In the genomic region with DNA sequence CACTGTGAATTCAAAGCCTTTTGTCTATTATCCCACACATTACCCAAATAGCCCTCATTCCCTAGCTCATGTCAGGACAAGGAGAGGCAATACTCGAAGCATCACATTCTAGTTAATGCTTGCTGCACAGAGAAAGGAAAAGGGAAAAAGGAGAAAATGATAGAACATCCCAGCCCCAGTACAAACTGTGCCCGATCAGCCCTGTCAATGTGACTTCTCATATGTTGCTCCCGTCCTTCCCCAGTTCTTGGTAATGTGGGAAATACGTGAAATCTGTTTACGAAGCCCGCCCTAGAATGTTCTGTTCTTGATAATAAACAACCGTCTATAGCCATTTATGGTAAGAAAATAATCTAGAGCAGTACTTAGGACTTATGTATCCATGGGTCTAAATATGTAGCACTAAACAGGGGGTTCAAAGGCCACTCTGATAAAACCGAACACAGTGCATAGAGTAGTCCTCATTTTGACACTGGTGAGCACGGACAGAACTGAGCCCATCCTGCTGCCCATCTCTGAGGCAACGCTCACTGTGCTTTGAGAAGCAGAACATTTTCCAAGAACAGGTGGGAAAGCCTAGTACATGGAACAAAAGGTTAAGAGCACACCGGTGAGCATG, we compare ENCODE assay signal across 27 mouse cellular contexts. TPM values are rescaled to one million over a fixed set of nuclear protein-coding genes. Genes with fewer than 3 reads are reported as not detected.
DNase-seq lines count a peak whose midpoint lies in the region; ATAC-seq and TF ChIP-seq lines count a peak whose summit lies in the region.
"Had no signal": no experiment of that assay in that cellular context is flagged by ENCODE, and none has a peak within 500 bp of the region (broad histone marks: within the 10 kb centered on the region; RNA-seq: fewer than 3 reads in every experiment).

No protein-coding gene starts in this region.

- peak; percentile 75 for TF ChIP-seq EP300 in liver, postnatal 0 days (IDR thresholded peaks at IDR 0.05; ENCODE audit: low read depth)

- H3K27me3 ChIP-seq in liver, postnatal 0 days (ENCODE audit: insufficient read depth, low read length) = no peaks in the 10 kb centered on the region
- H3K27me3 ChIP-seq in liver, embryonic 11.5 days (replicated peaks; ENCODE audit: control insufficient read depth, insufficient read depth, low read length) = no peaks in the 10 kb centered on the region
- H3K27me3 ChIP-seq in midbrain, embryonic 11.5 days (ENCODE audit: control insufficient read depth, insufficient read depth, low read length) = no peaks in the 10 kb centered on the region
- H3K27me3 ChIP-seq in midbrain, embryonic 15.5 days (replicated peaks) = no peaks in the 10 kb centered on the region
- H3K27me3 ChIP-seq in intestine, embryonic 15.5 days (replicated peaks) = no peaks in the 10 kb centered on the region
- H3K27me3 ChIP-seq in intestine, postnatal 0 days (replicated peaks; ENCODE audit: control insufficient read depth, insufficient read depth, low read length) = no peaks in the 10 kb centered on the region
- H3K27me3 ChIP-seq: CH12.LX; embryonic facial prominence, embryonic 12.5 days; forebrain, embryonic 13.5 days; Patski had no signal

- H3K4me1 ChIP-seq in liver, postnatal 0 days (ENCODE audit: insufficient read depth) = no peaks in the 10 kb centered on the region
- no peaks in the 10 kb centered on the region for H3K4me1 ChIP-seq in liver, embryonic 11.5 days (replicated peaks; ENCODE audit: control insufficient read depth, insufficient read depth, low read length)
- no peaks in the 10 kb centered on the region for H3K4me1 ChIP-seq in midbrain, embryonic 11.5 days (ENCODE audit: control insufficient read depth, insufficient read depth, low read length)
- no peaks in the 10 kb centered on the region for H3K4me1 ChIP-seq in midbrain, embryonic 15.5 days
- no peaks in the 10 kb centered on the region for H3K4me1 ChIP-seq in intestine, embryonic 15.5 days (replicated peaks)
- H3K4me1 ChIP-seq in intestine, postnatal 0 days (replicated peaks; ENCODE audit: control insufficient read depth, insufficient read depth, low read length) = no peaks in the 10 kb centered on the region
- H3K4me1 ChIP-seq: embryonic facial prominence, embryonic 12.5 days; forebrain, embryonic 13.5 days had no signal

- H3K9ac ChIP-seq in liver, postnatal 0 days (replicated peaks) = no peak overlapping the region
- no peak overlapping the region for H3K9ac ChIP-seq in liver, embryonic 11.5 days (ENCODE audit: low read depth, low read length)
- H3K9ac ChIP-seq in midbrain, embryonic 11.5 days (ENCODE audit: low read length) = no peak overlapping the region
- H3K9ac ChIP-seq in midbrain, embryonic 15.5 days = no peak overlapping the region
- H3K9ac ChIP-seq in intestine, embryonic 15.5 days = no peak overlapping the region
- no peak overlapping the region for H3K9ac ChIP-seq in intestine, postnatal 0 days (ENCODE audit: low read depth, low read length)
- H3K9ac ChIP-seq: embryonic facial prominence, embryonic 12.5 days; forebrain, embryonic 13.5 days had no signal

- H3K4me3 ChIP-seq in liver, postnatal 0 days (ENCODE audit: low read depth, low read length) = no peak overlapping the region
- H3K4me3 ChIP-seq in liver, embryonic 11.5 days (ENCODE audit: low read depth, low read length) = no peak overlapping the region
- no peak overlapping the region for H3K4me3 ChIP-seq in midbrain, embryonic 11.5 days (ENCODE audit: low read depth, low read length)
- no peak overlapping the region for H3K4me3 ChIP-seq in midbrain, embryonic 15.5 days
- no peak overlapping the region for H3K4me3 ChIP-seq in intestine, embryonic 15.5 days (replicated peaks)
- no peak overlapping the region for H3K4me3 ChIP-seq in intestine, postnatal 0 days (ENCODE audit: low read depth, low read length)
- H3K4me3 ChIP-seq: embryonic facial prominence, embryonic 10.5 days; embryonic facial prominence, embryonic 12.5 days; forebrain, embryonic 13.5 days had no signal

- no peak for ATAC-seq in liver, postnatal 0 days
- ATAC-seq in liver, embryonic 11.5 days (replicated peaks; ENCODE audit: low FRiP score) = no peak
- ATAC-seq in midbrain, embryonic 11.5 days (ENCODE audit: low FRiP score) = no peak
- ATAC-seq in midbrain, embryonic 15.5 days (replicated peaks) = no peak
- ATAC-seq in intestine, embryonic 15.5 days = 0 out of 2 replicates have a peak, but pooled peaks have one; percentile 47
- ATAC-seq in intestine, postnatal 0 days = peak; percentile 81
- ATAC-seq: activated CD4-positive, CD25-positive, alpha-beta regulatory T cell, adult 4 months; CD4-positive, CD25-positive, alpha-beta regulatory T cell, adult 4 months; forebrain, embryonic 13.5 days; Patski had no signal

- H3K4me2 ChIP-seq in liver, postnatal 0 days (ENCODE audit: low read depth, low read length) = no peak overlapping the region
- H3K4me2 ChIP-seq in liver, embryonic 11.5 days = no peak overlapping the region
- H3K4me2 ChIP-seq in midbrain, embryonic 11.5 days = no peak overlapping the region
- no peak overlapping the region for H3K4me2 ChIP-seq in midbrain, embryonic 15.5 days
- H3K4me2 ChIP-seq in intestine, embryonic 15.5 days (replicated peaks) = no peak overlapping the region
- H3K4me2 ChIP-seq in intestine, postnatal 0 days (replicated peaks; ENCODE audit: low read depth) = no peak overlapping the region
- H3K4me2 ChIP-seq: embryonic facial prominence, embryonic 12.5 days; forebrain, embryonic 13.5 days had no signal

- no peak for DNase-seq in liver, postnatal 0 days
- DNase-seq in liver, embryonic 11.5 days (ENCODE audit: low spot score) = no peak
- peak; percentile 51 for DNase-seq in midbrain, embryonic 11.5 days (ENCODE audit: low spot score, missing footprints)
- DNase-seq in layer of hippocampus, postnatal 36 days = no peak
- DNase-seq: adrenal gland, adult 8-10 months; adrenal gland, postnatal 14 days; adrenal gland, postnatal 36 days; B cell, adult 2 months; cerebellum, adult 11-12 months; cerebellum, adult 2 months; cerebellum, adult 9-10 months; cerebellum, postnatal 10 days; cerebellum, postnatal 25 days had no signal

- peaks cover 46% of the 10 kb centered on the region for H3K36me3 ChIP-seq in liver, postnatal 0 days (replicated peaks; ENCODE audit: insufficient read depth, low read length)
- peaks cover 14% of the 10 kb centered on the region for H3K36me3 ChIP-seq in liver, embryonic 11.5 days (ENCODE audit: control insufficient read depth, insufficient read depth, low read length)
- no peaks in the 10 kb centered on the region; the same call in 1 of the 2 replicates for H3K36me3 ChIP-seq in midbrain, embryonic 11.5 days (ENCODE audit: control insufficient read depth, insufficient read depth, low read length)
- no peaks in the 10 kb centered on the region for H3K36me3 ChIP-seq in midbrain, embryonic 15.5 days (replicated peaks)
- peaks cover 10% of the 10 kb centered on the region; the same call in 1 of the 2 replicates for H3K36me3 ChIP-seq in intestine, embryonic 15.5 days
- peaks cover 54% of the 10 kb centered on the region for H3K36me3 ChIP-seq in intestine, postnatal 0 days (ENCODE audit: control insufficient read depth, insufficient read depth)
- H3K36me3 ChIP-seq: G1E had no signal

- no peak for TF ChIP-seq CTCF in liver, postnatal 0 days (IDR thresholded peaks at IDR 0.05; ENCODE audit: low read depth)
- no peak for TF ChIP-seq CTCF in intestine, postnatal 0 days (IDR thresholded peaks at IDR 0.05; ENCODE audit: low read depth)

- no peak overlapping the region for H3K27ac ChIP-seq in liver, postnatal 0 days (ENCODE audit: low read depth)
- no peak overlapping the region for H3K27ac ChIP-seq in liver, embryonic 11.5 days (ENCODE audit: low read depth, low read length)
- no peak overlapping the region for H3K27ac ChIP-seq in midbrain, embryonic 11.5 days (ENCODE audit: low read depth, low read length)
- no peak overlapping the region for H3K27ac ChIP-seq in midbrain, embryonic 15.5 days
- H3K27ac ChIP-seq in intestine, embryonic 15.5 days = no peak overlapping the region
- peak overlapping the region; percentile 86 for H3K27ac ChIP-seq in intestine, postnatal 0 days (ENCODE audit: low read depth, low read length)
- H3K27ac ChIP-seq: embryonic facial prominence, embryonic 10.5 days; embryonic facial prominence, embryonic 12.5 days; forebrain, embryonic 13.5 days had no signal

- H3K9me3 ChIP-seq in liver, postnatal 0 days (ENCODE audit: low read length) = no peaks in the 10 kb centered on the region
- H3K9me3 ChIP-seq in liver, embryonic 11.5 days (ENCODE audit: control insufficient read depth, low read length) = no peaks in the 10 kb centered on the region
- no peaks in the 10 kb centered on the region for H3K9me3 ChIP-seq in midbrain, embryonic 11.5 days (ENCODE audit: control insufficient read depth, low read length)
- H3K9me3 ChIP-seq in midbrain, embryonic 15.5 days = no peaks in the 10 kb centered on the region
- H3K9me3 ChIP-seq in intestine, embryonic 15.5 days = no peaks in the 10 kb centered on the region
- no peaks in the 10 kb centered on the region for H3K9me3 ChIP-seq in intestine, postnatal 0 days (ENCODE audit: control insufficient read depth)
- H3K9me3 ChIP-seq: embryonic facial prominence, embryonic 10.5 days; embryonic facial prominence, embryonic 12.5 days; forebrain, embryonic 13.5 days; G1E had no signal

- WGBS in liver, postnatal 0 days (ENCODE audit: insufficient replicate concordance) = 80% methylated on average over 11 of the region's 11 CpGs
- WGBS in liver, embryonic 11.5 days = 88% methylated on average over 11 of the region's 11 CpGs
- 90% methylated on average over 11 of the region's 11 CpGs for WGBS in midbrain, embryonic 11.5 days
- 92% methylated on average over 11 of the region's 11 CpGs for WGBS in midbrain, embryonic 15.5 days
- WGBS in intestine, embryonic 15.5 days = 86% methylated on average over 11 of the region's 11 CpGs
- WGBS in intestine, postnatal 0 days = 65% methylated on average over 11 of the region's 11 CpGs

RNA-seq across cellular contexts. Expression of a gene that starts 53.0 kb away (rescaled TPM):
- polyA plus RNA-seq in liver, postnatal 0 days (2015; fragmentation: Nextera tagmentation; extraction: Ambion mirVana) = not detected in 2 replicates
- not detected in 2 replicates for polyA plus RNA-seq in liver, embryonic 11.5 days (2014; fragmentation: Nextera tagmentation; extraction: Ambion mirVana)
- polyA plus RNA-seq in midbrain, embryonic 11.5 days (2014; fragmentation: Nextera tagmentation; extraction: Ambion mirVana) = 0.34 and 0.63 TPM in 2 replicates
- 0.47 and 0.63 TPM in 2 replicates for polyA plus RNA-seq in midbrain, embryonic 15.5 days (2015; fragmentation: Nextera tagmentation; extraction: Ambion mirVana)
- polyA plus RNA-seq in intestine, embryonic 15.5 days (2015; fragmentation: Nextera tagmentation; extraction: Ambion mirVana) = not detected in 2 replicates
- polyA plus RNA-seq in intestine, postnatal 0 days (2015; fragmentation: Nextera tagmentation; extraction: Ambion mirVana) = 0.04 TPM in 1 of 2 replicates, not detected in the other
- total RNA-seq in layer of hippocampus, postnatal 36 days (2021) = 1 to 10 TPM; 1.1 to 1.3 TPM
- total RNA-seq: adrenal gland, adult 18-20 months; adrenal gland, postnatal 14 days; adrenal gland, postnatal 36 days; CH12.LX had no signal
- polyA plus RNA-seq: activated CD4-positive, CD25-positive, alpha-beta regulatory T cell, adult 4 months; CD4-positive, CD25-positive, alpha-beta regulatory T cell, adult 4 months; embryonic facial prominence, embryonic 10.5 days; embryonic facial prominence, embryonic 12.5 days; embryonic facial prominence, embryonic 14.5 days; forebrain, embryonic 11.5 days; forebrain, embryonic 13.5 days; G1E; Patski had no signal

Comparison
In these comparisons a context has a peak if more than half of its experiments do, and no peak if none do; other contexts are left out.
1. ATAC-seq: peak in intestine, embryonic 15.5 days (single experiment) and intestine, postnatal 0 days (single experiment); none in liver, postnatal 0 days (single experiment), liver, embryonic 11.5 days (single experiment), midbrain, embryonic 11.5 days (single experiment) and midbrain, embryonic 15.5 days (single experiment).